Mouse (Mus musculus) myocyte (in vitro differentiated cells): ENCODE data around the gene Plekhm1. TPM values are rescaled to one million over a fixed set of nuclear protein-coding genes. Genes with fewer than 3 reads are reported as not detected.
"Not testable (repeated sequence)": the region's sequence is repeated elsewhere in the genome, so short reads cannot be mapped to it uniquely, and the experiment has no call there.

Source experiments
- H3K27me3 ChIP-seq: one replicate; pipeline ENCODE4 v1.6.1; 2011; ENCODE audit not compliant: control insufficient read depth, insufficient read depth, insufficient read length
- H3K36me3 ChIP-seq: one replicate; pipeline ENCODE4 v1.6.1; 2011; ENCODE audit not compliant: control insufficient read depth, insufficient read depth
- H3K4me2 ChIP-seq: one replicate; pipeline ENCODE4 v1.6.1; 2011; ENCODE audit warnings: low read depth, control low read depth
- H3K4me3 ChIP-seq: one replicate; pipeline ENCODE4 v1.5.1; 2011; ENCODE audit warnings: mild to moderate bottlenecking, control low read depth, moderate library complexity
- H3K79me2 ChIP-seq: one replicate; pipeline ENCODE4 v1.6.1; 2011; ENCODE audit not compliant: control insufficient read depth, insufficient read depth
- H3ac ChIP-seq: one replicate; pipeline ENCODE4 v1.6.1; 2011; ENCODE audit not compliant: control insufficient read depth, insufficient read length
- CEBPB ChIP-seq: IDR thresholded peaks from 2 replicates; pipeline ENCODE4 v1.6.1; 2011; ENCODE audit warnings: mild to moderate bottlenecking, moderate library complexity; ENCODE audit not compliant: poor library complexity, insufficient read depth, severe bottlenecking
- E2F4 ChIP-seq: IDR thresholded peaks from one replicate; pipeline ENCODE4 v1.6.1; 2011; ENCODE audit warnings: mild to moderate bottlenecking, control low read depth, moderate library complexity; ENCODE audit not compliant: insufficient read depth
- MAX ChIP-seq: IDR thresholded peaks from one replicate; pipeline ENCODE4 v1.6.1; 2011; ENCODE audit warnings: low read depth, mild to moderate bottlenecking, control low read depth
- MYOD1 ChIP-seq, 3 experiments: IDR thresholded peaks; one replicate each; pipeline ENCODE4 v1.6.1; 2011; ENCODE audit warnings: control low read depth in 2 of 3, low read depth in 2 of 3, mild to moderate bottlenecking in 2 of 3, moderate library complexity in 1 of 3; ENCODE audit not compliant: insufficient read length in 2 of 3, control insufficient read depth in 1 of 3
- MYOG ChIP-seq, 3 experiments: IDR thresholded peaks; one replicate each; pipeline ENCODE4 v1.6.1; 2011; ENCODE audit warnings: control low read depth in 2 of 3, low read depth in 2 of 3, mild to moderate bottlenecking in 2 of 3; ENCODE audit not compliant: insufficient read length in 2 of 3, control insufficient read depth in 1 of 3, insufficient read depth in 1 of 3
- POLR2A ChIP-seq: IDR thresholded peaks from one replicate; pipeline ENCODE4 v1.6.1; 2011; ENCODE audit warnings: low read depth, mild to moderate bottlenecking, control low read depth, moderate library complexity; ENCODE audit not compliant: insufficient read length
- POLR2AphosphoS2 ChIP-seq: IDR thresholded peaks from one replicate; pipeline ENCODE4 v1.6.1; 2011; ENCODE audit warnings: low read depth, control low read depth; ENCODE audit not compliant: insufficient read length
- REST ChIP-seq: IDR thresholded peaks from one replicate; pipeline ENCODE4 v1.6.1; 2011; ENCODE audit warnings: mild to moderate bottlenecking, control low read depth, moderate library complexity; ENCODE audit not compliant: insufficient read depth, insufficient read length
- SRF ChIP-seq: IDR thresholded peaks from one replicate; pipeline ENCODE4 v1.6.1; 2011; ENCODE audit warnings: low read depth; ENCODE audit not compliant: control insufficient read depth, insufficient read length
- TCF12 ChIP-seq: IDR thresholded peaks from one replicate; pipeline ENCODE4 v1.6.1; 2011; ENCODE audit warnings: mild to moderate bottlenecking, control low read depth; ENCODE audit not compliant: poor library complexity, insufficient read depth, severe bottlenecking
- TCF3 ChIP-seq: IDR thresholded peaks from one replicate; pipeline ENCODE4 v1.6.1; 2011; ENCODE audit warnings: low read depth, control low read depth; ENCODE audit not compliant: insufficient read length
- USF1 ChIP-seq: IDR thresholded peaks from one replicate; pipeline ENCODE4 v1.6.1; 2011; ENCODE audit warnings: low read depth, mild to moderate bottlenecking, control low read depth, moderate library complexity
- polyA plus RNA-seq: library from polyadenylated mRNA; unstranded; fragments of >200 nt; fragmentation: generic; extraction: Trizol; gene quantifications from one replicate; pipeline ENCODE4 v1.2.1, GENCODE M21; 2012; ENCODE audit warnings: missing spikeins

Gene Plekhm1
- polyA plus RNA-seq, 1 experiment: 12.2 TPM

- H3K36me3 ChIP-seq: no peaks in the 10 kb centered on the region
- no peak overlapping the region for H3ac ChIP-seq
- TF ChIP-seq MYOD1 (IDR thresholded peaks at IDR 0.05; ENCODE audit: control insufficient read depth in 1 of 3, insufficient read length in 2 of 3, low read depth in 2 of 3): peak; percentile 8 to 60 (median 33)
- TF ChIP-seq CEBPB: no peak
- no peak for TF ChIP-seq REST
- TF ChIP-seq POLR2A: no peak
- TF ChIP-seq MYOG (IDR thresholded peaks at IDR 0.05; ENCODE audit: control insufficient read depth in 1 of 3, insufficient read depth in 1 of 3, insufficient read length in 2 of 3, low read depth in 2 of 3): peak; percentile 3 to 82 (median 18)
- H3K4me3 ChIP-seq: no peak overlapping the region
- H3K79me2 ChIP-seq: peaks cover 34% of the 10 kb centered on the region
- H3K4me2 ChIP-seq: peak overlapping the region; percentile 49
- no peaks in the 10 kb centered on the region for H3K27me3 ChIP-seq
Measured at GRCm38 (mm10) chr11:103408880-103409279, 3.6 kb downstream of the Plekhm1 start.

- not testable (repeated sequence) for H3K27me3 ChIP-seq, H3ac ChIP-seq, H3K4me2 ChIP-seq, H3K36me3 ChIP-seq, H3K4me3 ChIP-seq
- peaks cover 33% of the 10 kb centered on the region for H3K79me2 ChIP-seq
Measured at GRCm38 (mm10) chr11:103407136-103407535, 5.4 kb downstream of the Plekhm1 start.

GRCm38 (mm10) chr11:103406551-103406950 lies 5.9 kb downstream of the Plekhm1 start:
- Histone ChIP-seq H3K27me3 (no peaks in the 10 kb centered on the region), H3K4me2 (no peak overlapping the region), H3K36me3 (no peaks in the 10 kb centered on the region), H3K4me3 (no peak overlapping the region), H3K79me2 (peaks cover 27% of the 10 kb centered on the region), H3ac (no peak overlapping the region)
- TF ChIP-seq MAX (no peak), TCF3 (no peak), E2F4 (no peak), TCF12 (no peak), SRF (no peak), MYOG (IDR thresholded peaks at IDR 0.05; ENCODE audit: control insufficient read depth in 1 of 3, insufficient read depth in 1 of 3, insufficient read length in 2 of 3, low read depth in 2 of 3) (peak in 1 of 3 experiments; percentile 68), POLR2AphosphoS2 (no peak), MYOD1 (IDR thresholded peaks at IDR 0.05; ENCODE audit: control insufficient read depth in 1 of 3, insufficient read length in 2 of 3, low read depth in 2 of 3) (peak in 2 of 3 experiments; percentile 1 to 45)

GRCm38 (mm10) chr11:103405814-103406213 lies 6.7 kb downstream of the Plekhm1 start:
- Histone ChIP-seq H3ac (no peak overlapping the region), H3K27me3 (no peaks in the 10 kb centered on the region), H3K79me2 (peaks cover 20% of the 10 kb centered on the region), H3K4me3 (no peak overlapping the region), H3K4me2 (no peak overlapping the region), H3K36me3 (peaks cover 4% of the 10 kb centered on the region)
- TF ChIP-seq POLR2A (no peak), POLR2AphosphoS2 (no peak)

- no peak overlapping the region for H3K4me2 ChIP-seq
- H3K36me3 ChIP-seq: peaks cover 4% of the 10 kb centered on the region
- H3ac ChIP-seq: no peak overlapping the region
- H3K4me3 ChIP-seq: no peak overlapping the region
- peaks cover 12% of the 10 kb centered on the region for H3K79me2 ChIP-seq
- no peaks in the 10 kb centered on the region for H3K27me3 ChIP-seq
- no peak for TF ChIP-seq TCF12
- TF ChIP-seq REST: no peak
- TF ChIP-seq MYOG (IDR thresholded peaks at IDR 0.05; ENCODE audit: control insufficient read depth in 1 of 3, insufficient read depth in 1 of 3, insufficient read length in 2 of 3, low read depth in 2 of 3): no peak
- TF ChIP-seq POLR2AphosphoS2: no peak
- TF ChIP-seq TCF3: no peak
- no peak for TF ChIP-seq MYOD1 (IDR thresholded peaks at IDR 0.05; ENCODE audit: control insufficient read depth in 1 of 3, insufficient read length in 2 of 3, low read depth in 2 of 3)
- TF ChIP-seq POLR2A: no peak
- no peak for TF ChIP-seq MAX
- no peak for TF ChIP-seq USF1
- TF ChIP-seq SRF: no peak
- no peak for TF ChIP-seq E2F4
- no peak for TF ChIP-seq CEBPB
Measured at GRCm38 (mm10) chr11:103404618-103405017, 7.9 kb downstream of the Plekhm1 start.

GRCm38 (mm10) chr11:103403776-103404175 lies 8.7 kb downstream of the Plekhm1 start:
- H3K4me3 ChIP-seq: no peak overlapping the region
- peaks cover 4% of the 10 kb centered on the region for H3K36me3 ChIP-seq
- no peak for TF ChIP-seq POLR2A
- TF ChIP-seq MAX: no peak
- no peak for TF ChIP-seq POLR2AphosphoS2
- TF ChIP-seq USF1: no peak
- no peak for TF ChIP-seq E2F4
- no peak for TF ChIP-seq CEBPB
- TF ChIP-seq TCF3: no peak
- no peak for TF ChIP-seq MYOG (IDR thresholded peaks at IDR 0.05; ENCODE audit: control insufficient read depth in 1 of 3, insufficient read depth in 1 of 3, insufficient read length in 2 of 3, low read depth in 2 of 3)
- TF ChIP-seq SRF: no peak
- no peak for TF ChIP-seq MYOD1 (IDR thresholded peaks at IDR 0.05; ENCODE audit: control insufficient read depth in 1 of 3, insufficient read length in 2 of 3, low read depth in 2 of 3)
- no peak for TF ChIP-seq TCF12
- TF ChIP-seq REST: no peak
- no peak overlapping the region for H3K4me2 ChIP-seq
- H3ac ChIP-seq: no peak overlapping the region
- H3K79me2 ChIP-seq: peaks cover 12% of the 10 kb centered on the region
- H3K27me3 ChIP-seq: no peaks in the 10 kb centered on the region
